Mouse (Mus musculus) regulatory T cell (primary cell): ENCODE data around the gene Stag3.

Experiments
- in situ Hi-C: fragments of 300-600 bp; cut with MboI, MseI; formaldehyde crosslinking; loops from one replicate; pipeline ENCODE4 v1.15.1; 2025; ENCODE audit warnings: high pct_unique_total_duplicates

The Stag3 gene

DNA sequence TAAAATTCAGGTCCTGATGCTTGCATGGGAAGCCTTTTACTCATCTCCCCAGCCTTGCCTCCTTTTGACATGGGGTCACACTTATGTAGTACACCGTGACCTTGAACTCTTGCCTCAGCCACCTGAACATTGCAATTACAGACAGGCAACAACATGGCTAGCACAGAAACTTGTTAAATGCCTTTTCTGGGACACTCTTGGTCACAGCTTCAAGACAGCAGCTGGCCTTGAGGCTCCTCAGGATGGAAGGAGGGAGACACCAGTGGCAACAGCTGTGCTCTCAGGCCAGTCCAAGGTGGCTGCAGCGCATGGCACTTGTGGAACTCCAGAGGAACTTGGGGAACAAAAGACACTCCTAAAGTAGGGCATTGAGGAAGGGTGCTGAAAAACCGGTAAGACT is 12.9 kb upstream of the Stag3 start:
- in situ Hi-C loops = loop anchor here (10.0 kb wide), 1 partner anchor 1508 kb away; the partner anchor contains the start of gene Ints1

DNA sequence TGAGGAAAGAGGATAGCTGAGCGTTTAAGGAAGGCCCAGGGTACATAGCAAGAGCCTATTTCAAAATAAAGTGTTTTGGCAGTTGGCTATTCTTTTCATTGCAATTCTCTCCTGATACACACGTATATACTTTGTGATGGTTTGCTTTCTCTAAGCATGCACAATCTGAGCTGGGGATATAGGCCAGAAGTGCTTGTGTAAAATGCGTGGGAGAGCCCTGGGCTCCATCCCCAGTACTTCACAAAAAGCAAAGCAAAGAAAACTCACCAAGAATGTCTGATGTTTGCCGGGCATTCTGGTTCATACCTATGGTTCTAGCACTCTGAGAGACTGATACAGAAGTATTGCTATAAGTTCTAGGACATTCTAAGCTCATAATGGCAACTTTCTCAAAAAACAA is 11.1 kb upstream of the Stag3 start:
- in situ Hi-C loops = loop anchor here (10.0 kb wide), 1 partner anchor 1506 kb away; the partner anchor contains the start of gene Ints1

DNA sequence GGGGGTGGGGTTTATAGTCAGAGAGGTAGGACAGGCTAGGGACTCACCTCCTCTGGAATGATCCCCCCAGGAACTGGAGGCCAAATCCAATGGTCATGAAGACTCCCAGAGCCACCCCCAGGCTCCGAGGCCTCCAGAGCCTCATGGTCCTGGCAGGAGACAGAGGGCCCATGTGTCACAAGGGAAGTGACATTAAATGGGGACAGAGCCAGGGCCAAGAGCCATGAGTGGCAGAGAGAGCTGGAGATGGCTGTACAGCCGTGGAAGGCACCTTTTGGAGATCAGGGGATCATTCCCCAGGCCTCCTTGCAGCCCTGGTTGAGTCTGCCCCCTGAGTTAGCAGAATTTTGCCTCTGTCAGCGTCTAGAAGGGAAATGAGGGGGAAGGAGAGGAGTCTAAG is 8.8 kb upstream of the Stag3 start:
- in situ Hi-C loops = no loop called here

- in situ Hi-C loops = no loop called here
Measured at GRCm38 (mm10) chr5:138272409-138272923, 7.6 kb upstream of the Stag3 start, which contains the start of gene Gal3st4. Gene Gal3st4, minus strand, starts transcription at chr5:138272840.

- in situ Hi-C loops = no loop called here
Measured at GRCm38 (mm10) chr5:138274186-138274585, 5.9 kb upstream of the Stag3 start.

DNA sequence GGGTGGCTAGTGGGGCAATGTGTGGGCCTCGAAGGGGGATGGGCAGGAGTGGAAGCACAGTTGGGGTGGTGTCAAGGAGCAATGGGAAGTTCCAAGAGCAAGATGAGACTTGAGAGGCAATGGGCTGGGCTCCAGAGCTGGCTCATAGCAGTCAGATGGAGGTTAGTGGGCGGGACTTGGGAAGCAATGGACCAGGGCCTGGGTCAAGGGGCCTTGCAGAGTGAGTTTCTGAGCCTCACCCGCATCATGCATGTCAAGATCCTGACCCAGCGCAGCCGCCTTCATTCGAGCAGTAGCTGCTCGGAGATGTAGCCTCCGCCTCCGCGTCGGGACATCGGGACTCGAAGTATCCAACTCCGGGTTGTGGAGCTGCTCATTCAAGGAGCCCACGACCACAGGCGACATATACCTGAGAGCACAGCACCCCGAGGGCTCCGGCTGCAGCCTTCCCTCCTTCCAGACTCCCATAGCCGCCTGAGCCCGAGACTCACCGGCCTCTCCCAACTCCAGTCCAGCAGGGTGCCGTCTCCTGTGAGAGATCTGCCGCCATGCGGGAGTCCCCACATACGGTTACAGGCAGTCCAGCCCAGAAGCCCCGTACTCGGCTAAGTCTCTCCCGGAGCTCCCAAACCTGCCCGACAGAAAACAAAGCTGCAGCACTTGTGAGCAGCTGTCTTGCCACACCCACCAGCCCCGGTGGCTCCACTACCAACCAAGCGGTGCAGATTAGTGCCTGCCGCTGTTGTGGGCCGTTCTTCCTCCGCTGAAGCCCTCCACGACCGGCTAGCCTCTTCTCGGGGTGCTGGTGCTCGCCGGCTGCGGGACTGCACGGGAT is 4.6 kb upstream of the Stag3 start:
- in situ Hi-C loops = no loop called here

- in situ Hi-C loops = no loop called here
Measured at GRCm38 (mm10) chr5:138277994-138278393, 2.0 kb upstream of the Stag3 start.

- in situ Hi-C loops = no loop called here
Measured at GRCm38 (mm10) chr5:138280425-138280768, 357 bp downstream of the Stag3 start.

GRCm38 (mm10) chr5:138280829-138281228 is 789 bp downstream of the Stag3 start:
- in situ Hi-C loops = no loop called here

DNA sequence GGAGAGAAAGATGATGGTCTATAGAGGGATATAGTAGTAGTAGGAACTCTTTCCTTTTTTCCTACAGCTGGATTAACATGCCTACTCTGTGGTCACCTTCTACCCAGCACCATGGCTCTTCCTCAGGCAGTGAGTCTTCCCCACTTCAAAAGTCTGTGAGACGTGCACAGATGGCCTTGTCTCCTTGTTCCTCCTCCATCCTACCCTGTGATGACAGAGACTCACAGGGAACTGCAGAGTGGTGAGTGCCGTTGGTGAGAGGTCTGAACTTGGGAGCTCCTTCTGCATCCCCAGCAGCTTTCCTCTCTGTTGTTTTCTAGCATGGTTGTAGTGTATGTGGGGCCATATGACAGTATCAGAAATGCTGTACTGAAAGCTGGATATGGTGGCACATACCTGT is 1.8 kb downstream of the Stag3 start:
- in situ Hi-C loops = no loop called here

DNA sequence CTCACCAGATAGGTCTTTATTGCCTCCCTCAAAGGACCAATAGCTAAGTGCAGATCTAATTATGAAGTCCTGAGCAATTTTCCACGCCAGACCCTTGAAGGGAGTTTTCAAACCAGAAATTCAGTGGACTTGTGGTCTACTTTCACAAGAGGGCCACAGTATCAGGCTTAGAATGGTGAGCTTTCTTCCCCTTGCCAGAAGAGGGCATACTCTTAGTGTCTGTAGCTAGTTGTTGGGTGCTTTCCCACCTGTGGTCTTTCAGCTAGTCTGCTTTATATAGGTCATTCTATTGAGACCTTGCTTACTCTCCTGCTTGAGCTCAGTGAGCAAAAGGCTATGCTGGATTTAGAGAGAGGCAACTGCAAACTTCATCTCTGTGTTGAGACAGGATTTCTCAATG is 3.5 kb downstream of the Stag3 start:
- in situ Hi-C loops = no loop called here

GRCm38 (mm10) chr5:138287861-138288260 is 7.8 kb downstream of the Stag3 start:
- in situ Hi-C loops = no loop called here

DNA sequence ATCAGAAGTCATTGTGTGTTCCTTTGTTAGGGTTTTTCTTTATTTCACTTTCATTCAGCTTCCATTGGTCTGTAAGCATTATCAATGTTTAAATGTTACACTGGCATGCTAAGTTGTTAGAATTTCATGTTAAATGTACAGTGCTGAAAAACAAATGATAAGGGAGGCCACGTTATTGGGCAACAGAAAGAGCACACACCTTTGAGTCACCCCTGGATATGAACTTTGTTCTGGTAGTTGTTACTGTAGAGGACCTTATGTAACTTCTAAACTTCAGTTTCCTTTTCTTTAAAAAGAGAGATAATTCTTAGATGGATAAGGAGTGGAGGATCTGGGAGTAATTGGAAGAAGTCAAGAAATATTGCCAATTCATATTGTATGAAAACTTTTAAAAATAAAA is 11.6 kb downstream of the Stag3 start:
- in situ Hi-C loops = no loop called here

DNA sequence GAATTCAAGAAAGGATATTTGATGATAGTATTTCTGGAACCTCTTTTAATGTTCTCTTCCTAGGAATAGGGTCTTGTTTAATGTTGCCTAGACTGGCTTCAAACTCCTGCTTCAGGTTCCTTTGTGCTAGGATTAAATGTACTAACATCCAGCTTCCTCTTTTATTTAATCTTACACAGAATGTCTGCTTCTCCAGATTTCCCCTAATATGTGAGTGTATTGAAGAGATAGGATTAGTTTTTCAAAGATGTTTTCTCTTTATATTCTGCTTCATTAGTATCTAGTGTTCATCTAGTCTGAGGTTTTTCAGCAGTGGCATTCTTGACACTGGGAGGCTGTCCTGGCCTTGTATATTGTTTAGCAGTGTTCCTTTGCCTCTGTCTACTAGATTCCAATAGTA is 14.1 kb downstream of the Stag3 start:
- in situ Hi-C loops = no loop called here

GRCm38 (mm10) chr5:138299613-138300012 is 19.6 kb downstream of the Stag3 start:
- in situ Hi-C loops = no loop called here

GRCm38 (mm10) chr5:138312795-138313194 is 32.8 kb downstream of the Stag3 start:
- in situ Hi-C loops = no loop called here

- in situ Hi-C loops = no loop called here
Measured at GRCm38 (mm10) chr5:138341661-138342060, 61.6 kb downstream of the Stag3 start, which contains the start of gene Pvrig. Gene Pvrig, plus strand, starts transcription at chr5:138341961.

DNA sequence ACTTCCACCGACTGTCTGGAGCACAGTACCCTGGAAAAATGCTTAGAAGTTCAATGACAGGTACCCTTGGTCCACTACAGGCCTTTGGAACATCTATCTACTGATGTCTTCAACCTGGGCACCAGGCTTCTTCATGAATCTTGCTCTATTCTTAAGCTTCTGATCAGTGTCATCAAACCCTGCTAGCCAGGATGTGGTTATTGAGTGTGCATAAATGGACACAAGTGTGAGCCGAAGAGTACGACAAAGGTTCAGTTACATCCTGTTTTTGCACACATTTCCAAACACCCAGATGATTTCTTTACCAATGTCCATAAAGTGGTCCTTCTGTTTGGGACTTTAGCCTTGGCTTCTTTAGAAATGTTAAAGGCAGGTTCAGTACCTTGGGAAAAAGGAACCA is 63.2 kb downstream of the Stag3 start:
- in situ Hi-C loops = no loop called here
